Mouse (Mus musculus) B cell, adult 62 days (primary cell): ENCODE measurements around the gene Mat1a. TPM values are rescaled to one million over a fixed set of nuclear protein-coding genes. Genes with fewer than 3 reads are reported as not detected.

Experiments used
- total RNA-seq: library from RNA; stranded (reverse); gene quantifications from 4 replicates; pipeline ENCODE4 v1.2.4, GENCODE M21; 2023

Mat1a gene
- total RNA-seq, result not detected in 4 replicates

DNA sequence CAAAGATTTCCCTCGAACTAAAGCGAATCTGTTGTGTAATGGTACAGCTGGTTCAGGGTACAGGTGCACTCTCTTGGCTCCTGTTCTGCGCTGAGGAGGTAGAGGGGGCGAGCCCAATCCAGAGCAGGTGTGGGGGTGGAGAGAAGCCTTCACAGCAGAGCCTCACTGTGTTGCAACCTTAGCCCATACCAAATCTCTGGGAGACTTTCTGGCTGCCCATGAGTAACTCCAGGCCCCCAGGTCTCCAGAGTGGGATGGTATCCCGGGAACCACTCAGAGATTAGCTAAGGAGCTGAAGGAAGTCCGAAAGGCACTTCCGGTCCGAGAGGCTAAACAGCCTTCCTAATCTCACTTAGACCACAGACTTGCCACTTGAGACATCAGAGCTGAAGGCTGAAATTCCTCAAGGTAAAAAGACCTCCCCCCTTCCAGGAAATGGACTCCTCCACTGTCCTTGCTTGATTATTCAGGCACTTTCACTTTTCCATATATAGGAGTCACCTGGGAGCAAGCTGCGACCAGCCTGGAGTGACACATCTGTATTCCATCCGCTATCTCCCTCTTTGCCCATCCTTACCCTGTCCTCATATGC is at the start of gene Mat1a:
Mat1a (plus strand) TSS at position 183 of the 592 bp plus-strand sequence.

DNA sequence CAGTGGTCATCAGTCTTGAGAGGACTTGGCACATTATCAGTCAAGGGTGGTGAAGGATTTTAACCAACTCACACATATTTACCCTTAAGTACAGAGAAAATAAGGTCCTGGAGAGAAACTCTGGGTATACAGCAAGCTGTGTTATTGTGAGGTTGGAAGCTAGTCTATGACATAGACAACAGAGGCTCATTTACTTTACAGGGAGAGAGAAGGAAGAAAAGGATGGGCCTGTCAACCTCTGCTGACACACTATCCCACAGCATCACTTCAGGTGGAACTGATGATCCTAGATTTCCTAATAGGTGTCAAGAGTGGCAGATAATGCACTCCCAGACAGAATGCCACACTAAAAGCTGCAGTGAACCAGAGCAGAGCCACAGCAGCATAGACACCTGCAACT is 35.7 kb upstream of the Mat1a start, which contains the start of gene Dydc2:
Dydc2 (minus strand) TSS at position 101 of the 400 bp plus-strand sequence.

DNA sequence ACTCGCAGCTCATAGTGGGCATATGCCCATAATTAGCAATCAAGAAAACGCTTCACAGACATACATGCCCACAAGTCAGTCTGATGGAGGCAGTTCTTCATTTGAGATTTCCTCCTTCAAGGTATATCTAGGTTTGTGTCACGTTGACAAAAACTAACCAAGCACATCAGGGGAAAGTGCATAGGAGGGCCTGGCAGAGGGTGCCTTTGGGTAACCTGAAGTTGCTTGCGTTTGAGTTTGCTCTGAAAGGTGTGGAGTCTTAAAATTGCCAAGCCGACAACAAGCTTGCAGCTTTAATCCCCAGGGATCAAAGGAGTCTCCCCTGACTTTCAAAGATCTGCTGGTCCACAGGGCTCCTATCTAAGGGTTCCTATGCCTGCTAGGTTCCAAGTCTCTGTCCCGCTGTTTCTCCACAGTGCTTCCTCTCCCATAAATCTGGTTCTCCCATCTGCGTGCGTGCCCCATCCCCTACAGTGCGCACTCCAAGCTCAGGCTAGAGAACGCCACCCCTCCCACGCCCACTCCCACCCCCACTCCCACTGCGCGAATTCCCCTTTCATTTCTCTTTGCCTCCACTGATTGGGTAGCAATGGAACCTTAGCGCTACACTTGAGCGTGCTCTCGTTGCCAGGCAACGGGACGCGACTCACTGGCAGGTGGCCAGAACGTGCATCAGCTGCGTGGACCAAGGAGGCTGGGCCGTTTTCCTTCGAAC is 32.4 kb upstream of the Mat1a start, which contains the start of gene Dydc1:
Dydc1 (plus strand) TSS at position 683 of the 715 bp plus-strand sequence.

DNA sequence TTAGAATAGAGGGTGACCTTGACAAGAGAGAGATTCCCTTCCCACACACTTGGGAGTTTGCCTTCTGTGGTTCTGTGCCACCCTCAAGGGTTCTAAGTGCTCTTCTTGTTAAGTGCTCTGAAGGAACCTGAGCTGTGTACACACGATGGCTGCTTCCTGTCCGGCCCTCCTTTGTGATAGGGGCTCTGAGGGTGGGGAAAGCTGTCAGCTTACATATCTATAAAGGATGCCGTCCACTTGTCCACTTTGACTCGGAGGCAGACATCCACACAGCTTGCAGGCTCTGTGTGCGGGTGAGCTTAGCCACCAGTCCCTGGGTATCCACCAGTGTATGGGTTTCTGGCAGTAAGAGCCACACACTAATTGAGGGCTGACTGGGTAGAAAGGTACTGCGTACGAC is 26.7 kb downstream of the Mat1a start, which contains the start of gene Sftpa1:
Sftpa1 (plus strand) TSS at position 243 of the 400 bp plus-strand sequence.

DNA sequence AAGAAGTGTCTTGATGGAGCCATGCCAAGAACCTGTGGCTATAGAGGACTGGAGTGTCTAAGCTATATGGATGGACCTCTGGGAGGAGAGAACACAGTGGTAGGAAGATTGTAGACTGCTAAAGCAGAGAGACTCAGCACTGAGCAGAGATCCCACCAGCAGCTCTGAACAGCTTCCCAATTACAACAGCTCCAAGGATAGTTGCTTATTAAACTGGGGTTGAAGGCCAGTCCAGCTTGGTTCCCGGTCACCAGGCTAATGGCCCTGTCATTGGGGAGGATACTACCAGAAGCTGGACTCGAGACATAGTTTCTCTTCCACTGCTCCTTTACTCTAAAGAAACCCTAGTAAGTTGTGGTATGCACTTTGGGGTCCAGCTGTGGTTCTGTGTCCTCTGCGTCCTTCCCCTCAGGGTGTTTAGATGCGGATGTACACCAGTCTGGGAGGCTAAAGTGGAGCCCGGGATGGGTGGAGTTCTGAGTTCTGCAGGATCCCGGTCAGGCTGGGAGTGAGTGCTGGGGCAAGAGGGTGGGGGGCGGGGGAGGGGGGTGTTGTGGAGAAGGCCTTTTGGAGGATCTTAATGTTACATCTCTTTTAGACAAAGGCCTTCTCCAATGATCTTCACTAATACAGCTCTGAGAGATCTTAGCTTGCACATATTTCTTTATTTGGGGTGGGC is 46.5 kb downstream of the Mat1a start, which contains the start of gene Mbl1:
Mbl1 (plus strand) TSS at position 239 of the 679 bp plus-strand sequence.

Other genes with a start within 250 kb of the Mat1a start
- 6.7 to 8.1 TPM (median 7.3 TPM) in 4 replicates for gene Sh2d4b, start 211.8 kb upstream of the Mat1a start, total RNA-seq
- 57.2 to 66.0 TPM (median 64.5 TPM) in 4 replicates for gene Tspan14, start 138.2 kb upstream of the Mat1a start, total RNA-seq
- gene Fam213a, start 91.2 kb upstream of the Mat1a start, total RNA-seq, result 18.9 to 23.4 TPM (median 20.1 TPM) in 4 replicates
- not detected in 4 replicates for gene Dydc2, start 35.8 kb upstream of the Mat1a start, total RNA-seq
- not detected in 4 replicates for gene Dydc1, start 32.1 kb upstream of the Mat1a start, total RNA-seq
- gene Sftpa1, start 26.7 kb downstream of the Mat1a start, total RNA-seq, result not detected in 4 replicates
- gene Mbl1, start 46.4 kb downstream of the Mat1a start, total RNA-seq, result not detected in 4 replicates
- gene Sftpd, start 80.1 kb downstream of the Mat1a start, total RNA-seq, result not detected in 4 replicates
- gene Gm2832, start 173.8 kb downstream of the Mat1a start, total RNA-seq, result not detected in 4 replicates
- gene Gm5798, start 243.6 kb downstream of the Mat1a start, total RNA-seq, result not detected in 4 replicates